20 mouse cellular contexts compared by ENCODE assay signal in genomic region chr9:17396056-17396455, GRCm38 (mm10).
DNase-seq lines count a peak whose midpoint lies in the region; ATAC-seq lines count a peak whose summit lies in the region.
"Had no signal": no experiment of that assay in that cellular context is flagged by ENCODE, and none has a peak within 500 bp of the region (broad histone marks: within the 10 kb centered on the region; RNA-seq: fewer than 3 reads in every experiment).

No protein-coding gene starts in this region.

- WGBS in forebrain, embryonic 14.5 days, result 59% methylated on average over 2 of the region's 2 CpGs
- WGBS in forebrain, embryonic 15.5 days, result 65% methylated on average over 2 of the region's 2 CpGs
- 59% methylated on average over 2 of the region's 2 CpGs for WGBS in midbrain, embryonic 14.5 days
- WGBS in midbrain, embryonic 10.5 days, result 75% methylated on average over 2 of the region's 2 CpGs
- WGBS in neural tube, embryonic 14.5 days, result 43% methylated on average over 2 of the region's 2 CpGs

- no peak overlapping the region for H3K9ac ChIP-seq in forebrain, embryonic 14.5 days (ENCODE audit: low read length)
- H3K9ac ChIP-seq in forebrain, embryonic 15.5 days (replicated peaks), result no peak overlapping the region
- H3K9ac ChIP-seq in midbrain, embryonic 14.5 days (replicated peaks; ENCODE audit: low read length), result no peak overlapping the region
- H3K9ac ChIP-seq in neural tube, embryonic 14.5 days (replicated peaks; ENCODE audit: low read depth, low read length), result no peak overlapping the region
- H3K9ac ChIP-seq: embryonic facial prominence, embryonic 15.5 days; heart, embryonic 15.5 days had no signal

- H3K27ac ChIP-seq in forebrain, embryonic 14.5 days (ENCODE audit: low read depth, low read length), result no peak overlapping the region
- H3K27ac ChIP-seq in forebrain, embryonic 15.5 days (replicated peaks), result no peak overlapping the region
- H3K27ac ChIP-seq in midbrain, embryonic 14.5 days (replicated peaks; ENCODE audit: low read depth, low read length), result no peak overlapping the region
- H3K27ac ChIP-seq in midbrain, embryonic 10.5 days (replicated peaks), result no peak overlapping the region
- no peak overlapping the region for H3K27ac ChIP-seq in neural tube, embryonic 14.5 days (ENCODE audit: low read depth, low read length)
- H3K27ac ChIP-seq: embryonic facial prominence, embryonic 15.5 days; forebrain, embryonic 10.5 days; heart, adult 2 months; heart, embryonic 15.5 days had no signal

- no peaks in the 10 kb centered on the region for H3K27me3 ChIP-seq in forebrain, embryonic 14.5 days (replicated peaks; ENCODE audit: control insufficient read depth, insufficient read depth, low read length)
- no peaks in the 10 kb centered on the region for H3K27me3 ChIP-seq in forebrain, embryonic 15.5 days
- H3K27me3 ChIP-seq in midbrain, embryonic 14.5 days (ENCODE audit: control insufficient read depth, insufficient read depth, low read length), result no peaks in the 10 kb centered on the region
- no peaks in the 10 kb centered on the region for H3K27me3 ChIP-seq in midbrain, embryonic 10.5 days (ENCODE audit: low read depth, poor library complexity, severe bottlenecking)
- H3K27me3 ChIP-seq in neural tube, embryonic 14.5 days (ENCODE audit: control insufficient read depth, insufficient read depth, low read length), result no peaks in the 10 kb centered on the region
- H3K27me3 ChIP-seq: embryonic facial prominence, embryonic 15.5 days; heart, embryonic 15.5 days had no signal

- no peaks in the 10 kb centered on the region for H3K9me3 ChIP-seq in forebrain, embryonic 14.5 days (replicated peaks; ENCODE audit: control insufficient read depth, low read length)
- no peaks in the 10 kb centered on the region for H3K9me3 ChIP-seq in forebrain, embryonic 15.5 days
- H3K9me3 ChIP-seq in midbrain, embryonic 14.5 days (ENCODE audit: control insufficient read depth, low read length), result no peaks in the 10 kb centered on the region
- H3K9me3 ChIP-seq in midbrain, embryonic 10.5 days (replicated peaks), result no peaks in the 10 kb centered on the region
- no peaks in the 10 kb centered on the region for H3K9me3 ChIP-seq in neural tube, embryonic 14.5 days (ENCODE audit: control insufficient read depth, low read length)
- H3K9me3 ChIP-seq: embryonic facial prominence, embryonic 15.5 days; forebrain, embryonic 10.5 days; heart, embryonic 15.5 days had no signal

- H3K4me2 ChIP-seq in forebrain, embryonic 14.5 days (ENCODE audit: low read length), result no peak overlapping the region
- no peak overlapping the region for H3K4me2 ChIP-seq in forebrain, embryonic 15.5 days (replicated peaks)
- H3K4me2 ChIP-seq in midbrain, embryonic 14.5 days (ENCODE audit: low read length), result no peak overlapping the region
- H3K4me2 ChIP-seq in neural tube, embryonic 14.5 days (ENCODE audit: low read depth, low read length), result no peak overlapping the region
- H3K4me2 ChIP-seq: embryonic facial prominence, embryonic 15.5 days; heart, embryonic 11.5 days; heart, embryonic 15.5 days had no signal

- no peak for ATAC-seq in forebrain, embryonic 14.5 days
- ATAC-seq in forebrain, embryonic 15.5 days (replicated peaks), result no peak
- no peak for ATAC-seq in midbrain, embryonic 14.5 days (ENCODE audit: low FRiP score, low TSS enrichment)
- ATAC-seq in neural tube, embryonic 14.5 days (ENCODE audit: low read depth), result peak; percentile 58
- ATAC-seq: forebrain, embryonic 16.5 days had no signal

- H3K4me3 ChIP-seq in forebrain, embryonic 14.5 days (ENCODE audit: low read depth, low read length), result no peak overlapping the region
- H3K4me3 ChIP-seq in forebrain, embryonic 15.5 days, result no peak overlapping the region
- no peak overlapping the region for H3K4me3 ChIP-seq in midbrain, embryonic 14.5 days (replicated peaks; ENCODE audit: low read depth, low read length)
- H3K4me3 ChIP-seq in midbrain, embryonic 10.5 days, result no peak overlapping the region
- no peak overlapping the region for H3K4me3 ChIP-seq in neural tube, embryonic 14.5 days (ENCODE audit: low read depth, low read length)
- H3K4me3 ChIP-seq: embryonic facial prominence, embryonic 15.5 days; erythroblast, embryonic 14.5 days; forebrain, embryonic 10.5 days; heart, adult 2 months; heart, embryonic 15.5 days had no signal

- peak; percentile 7 for DNase-seq in forebrain, embryonic 14.5 days (ENCODE audit: low spot score)
- peak; percentile 11 for DNase-seq in midbrain, embryonic 14.5 days
- no peak for DNase-seq in midbrain, embryonic 10.5 days (ENCODE audit: low spot score)
- DNase-seq in neural tube, embryonic 10.5 days (ENCODE audit: extremely low spot score, low spot score), result no peak
- no peak for DNase-seq in frontal cortex, postnatal 10 days (ENCODE audit: low spot score in 2 of 2)
- DNase-seq: adrenal gland, postnatal 10 days; cerebellum, adult 18-20 months; cerebellum, adult 9-11 months; cerebellum, postnatal 36 days; gastrocnemius, postnatal 14 days; heart, adult 2 months; heart, postnatal 14 days had no signal

- H3K4me1 ChIP-seq in forebrain, embryonic 14.5 days (ENCODE audit: control insufficient read depth, insufficient read depth, low read length), result no peaks in the 10 kb centered on the region
- H3K4me1 ChIP-seq in forebrain, embryonic 15.5 days, result 0 out of 2 replicates have a peak, but pooled peaks cover 2% of the 10 kb centered on the region
- no peaks in the 10 kb centered on the region for H3K4me1 ChIP-seq in midbrain, embryonic 14.5 days (ENCODE audit: control insufficient read depth, insufficient read depth, low read length)
- no peaks in the 10 kb centered on the region for H3K4me1 ChIP-seq in midbrain, embryonic 10.5 days
- H3K4me1 ChIP-seq in neural tube, embryonic 14.5 days (ENCODE audit: control insufficient read depth, insufficient read depth, low read length), result no peaks in the 10 kb centered on the region
- H3K4me1 ChIP-seq: embryonic facial prominence, embryonic 15.5 days; forebrain, embryonic 10.5 days; heart, embryonic 15.5 days had no signal

- no peaks in the 10 kb centered on the region for H3K36me3 ChIP-seq in forebrain, embryonic 14.5 days (ENCODE audit: control insufficient read depth, insufficient read depth, low read length)
- H3K36me3 ChIP-seq in forebrain, embryonic 15.5 days, result no peaks in the 10 kb centered on the region
- no peaks in the 10 kb centered on the region for H3K36me3 ChIP-seq in midbrain, embryonic 14.5 days (ENCODE audit: control insufficient read depth, insufficient read depth, low read length)
- no peaks in the 10 kb centered on the region for H3K36me3 ChIP-seq in midbrain, embryonic 10.5 days
- H3K36me3 ChIP-seq in neural tube, embryonic 14.5 days (ENCODE audit: control insufficient read depth, insufficient read depth, low read length), result no peaks in the 10 kb centered on the region
- H3K36me3 ChIP-seq: embryonic facial prominence, embryonic 15.5 days; forebrain, embryonic 10.5 days; heart, embryonic 15.5 days had no signal

Comparison
In these comparisons a context has a peak if more than half of its experiments do, and no peak if none do; other contexts are left out.
1. DNase-seq: peak in forebrain, embryonic 14.5 days (single experiment) and midbrain, embryonic 14.5 days (single experiment); none in midbrain, embryonic 10.5 days (single experiment), neural tube, embryonic 10.5 days (single experiment) and frontal cortex, postnatal 10 days (0 of 2).